Mouse (Mus musculus) G1E (cell line): ENCODE measurements at regions not wholly inside any gene's neighbourhood (a gene's known extent, or its start where the extent isn't known, plus 50 kb on each side); places are given as distances from the start of the nearest gene placed in this dataset.

Experiments used
- ATAC-seq: 2 replicates; pipeline ENCODE4 v1.8.0; 2016; ENCODE audit warnings: mild to moderate bottlenecking; ENCODE audit not compliant: insufficient number of reproducible peaks, poor library complexity, low FRiP score, severe bottlenecking; ENCODE audit errors: extremely low read depth
- DNase-seq: peaks from one replicate; pipeline ENCODE4 v3.0.0; 2012; ENCODE audit warnings: low spot score
- H3K27me3 ChIP-seq: 2 replicates; pipeline ENCODE4 v1.6.1; 2012; ENCODE audit warnings: mild to moderate bottlenecking, low read length, inconsistent platforms; ENCODE audit not compliant: insufficient read depth
- H3K36me3 ChIP-seq: replicated peaks from 2 replicates; pipeline ENCODE3; 2012; ENCODE audit warnings: mild to moderate bottlenecking, inconsistent platforms
- H3K4me1 ChIP-seq: 2 replicates; pipeline ENCODE4 v1.6.1; 2012; ENCODE audit warnings: low read depth, low read length, inconsistent platforms, mixed read lengths; ENCODE audit not compliant: insufficient read depth
- H3K4me3 ChIP-seq: 2 replicates; pipeline ENCODE4 v1.5.1; 2012; ENCODE audit warnings: low read depth, mild to moderate bottlenecking, inconsistent platforms, low read length, moderate library complexity, mixed read lengths
- H3K9me3 ChIP-seq: replicated peaks from 2 replicates; pipeline ENCODE4 v1.6.1; 2012; ENCODE audit warnings: inconsistent platforms
- CTCF ChIP-seq: IDR thresholded peaks from 2 replicates; pipeline ENCODE4 v1.5.1; 2012; ENCODE audit warnings: low read depth, low read length, inconsistent platforms, mixed read lengths
- GATA1 ChIP-seq: IDR thresholded peaks from 2 replicates; pipeline ENCODE4 v1.6.1; 2012; ENCODE audit warnings: borderline replicate concordance, low read length, inconsistent platforms, mixed read lengths
- GATA2 ChIP-seq: IDR thresholded peaks from 2 replicates; pipeline ENCODE4 v1.6.1; 2012; ENCODE audit warnings: low read depth, low read length, inconsistent platforms, borderline replicate concordance
- POLR2AphosphoS5 ChIP-seq: IDR thresholded peaks from 2 replicates; pipeline ENCODE4 v1.6.1; 2012; ENCODE audit warnings: low read depth, low read length, inconsistent platforms; ENCODE audit not compliant: insufficient replicate concordance
- TAL1 ChIP-seq: conservative IDR thresholded peaks from 2 replicates; pipeline ENCODE4 v1.6.1; 2012; ENCODE audit warnings: low read depth, low read length, inconsistent platforms, mixed read lengths

GRCm38 (mm10) chr15:60633457-60633850 lies 220.1 kb downstream of the Fam84b start:
- no peak for ATAC-seq
- TF ChIP-seq CTCF (no peak), TAL1 (no peak), GATA1 (no peak), POLR2AphosphoS5 (no peak), GATA2 (no peak)
- no peak for DNase-seq

GRCm38 (mm10) chr15:60632789-60633456 lies 220.7 kb downstream of the Fam84b start:
- DNase-seq (no peak), ATAC-seq (no peak)
- TF ChIP-seq GATA1 (no peak), GATA2 (no peak), TAL1 (no peak), POLR2AphosphoS5 (no peak), CTCF (no peak)
- no peaks in the 10 kb centered on the region for H3K9me3 ChIP-seq
- no peaks in the 10 kb centered on the region for H3K27me3 ChIP-seq
- H3K4me3 ChIP-seq: no peak overlapping the region
- no peaks in the 10 kb centered on the region for H3K36me3 ChIP-seq
- H3K4me1 ChIP-seq: no peaks in the 10 kb centered on the region

More at GRCm38 (mm10) chr15:60633457-60633850, 220.1 kb downstream of the Fam84b start:
- H3K4me1 ChIP-seq: no peaks in the 10 kb centered on the region
- no peak overlapping the region for H3K4me3 ChIP-seq
- no peaks in the 10 kb centered on the region for H3K27me3 ChIP-seq
- no peaks in the 10 kb centered on the region for H3K9me3 ChIP-seq
- H3K36me3 ChIP-seq: no peaks in the 10 kb centered on the region

GRCm38 (mm10) chr15:60630756-60631402 lies 222.7 kb downstream of the Fam84b start:
- TF ChIP-seq GATA2 (no peak), POLR2AphosphoS5 (no peak), GATA1 (no peak), TAL1 (no peak), CTCF (no peak)

GRCm38 (mm10) chr15:60618801-60619200 lies 234.8 kb downstream of the Fam84b start:
- TF ChIP-seq TAL1: no peak
- no peak for TF ChIP-seq POLR2AphosphoS5
- no peak for TF ChIP-seq CTCF
- no peak for TF ChIP-seq GATA1
- TF ChIP-seq GATA2: no peak
- DNase-seq: no peak
- Histone ChIP-seq H3K4me1 (no peaks in the 10 kb centered on the region), H3K9me3 (no peaks in the 10 kb centered on the region), H3K4me3 (no peak overlapping the region), H3K36me3 (no peaks in the 10 kb centered on the region), H3K27me3 (no peaks in the 10 kb centered on the region)
- ATAC-seq: no peak

More at GRCm38 (mm10) chr15:60630756-60631402, 222.7 kb downstream of the Fam84b start:
- Histone ChIP-seq H3K27me3 (no peaks in the 10 kb centered on the region), H3K4me1 (no peaks in the 10 kb centered on the region), H3K9me3 (no peaks in the 10 kb centered on the region), H3K36me3 (no peaks in the 10 kb centered on the region), H3K4me3 (no peak overlapping the region)
- no peak for ATAC-seq
- no peak for DNase-seq

- H3K36me3 ChIP-seq: no peaks in the 10 kb centered on the region
- no peak overlapping the region for H3K4me3 ChIP-seq
- TF ChIP-seq TAL1 (no peak), GATA2 (no peak), GATA1 (no peak), POLR2AphosphoS5 (no peak), CTCF (no peak)
- H3K4me1 ChIP-seq: no peaks in the 10 kb centered on the region
- ATAC-seq (no peak), DNase-seq (no peak)
- H3K9me3 ChIP-seq: no peaks in the 10 kb centered on the region
- no peaks in the 10 kb centered on the region for H3K27me3 ChIP-seq
These were observed 236.2 kb downstream of the Fam84b start for GRCm38 (mm10) chr15:60617371-60617770.

GRCm38 (mm10) chr15:60601885-60602284 lies 251.7 kb downstream of the Fam84b start:
- Histone ChIP-seq H3K4me1 (no peaks in the 10 kb centered on the region), H3K9me3 (peaks cover 7% of the 10 kb centered on the region; the same call in 1 of the 2 replicates), H3K36me3 (no peaks in the 10 kb centered on the region), H3K4me3 (no peak overlapping the region), H3K27me3 (no peaks in the 10 kb centered on the region)
- DNase-seq (no peak), ATAC-seq (no peak)
- TF ChIP-seq GATA2 (no peak), GATA1 (no peak), CTCF (no peak), POLR2AphosphoS5 (no peak), TAL1 (no peak)
